Mouse (Mus musculus): Measurements from ENCODE around the gene Xpnpep3.

- no peak for TF ChIP-seq CTCF (conservative IDR thresholded peaks at IDR 0.05; ENCODE audit: insufficient read depth, insufficient read length, low read depth, low read length)
- TF ChIP-seq POLR2A (IDR thresholded peaks at IDR 0.05; ENCODE audit: low read depth, low read length) = no peak
Observed at GRCm38 (mm10) chr15:81470735-81471134, 70.8 kb downstream of the Xpnpep3 start.

All from kidney, adult 2 months (tissue).